Mouse (Mus musculus) bone marrow macrophage, adult 2 months (primary cell): ENCODE results near the gene Lrrc29. TPM values are rescaled to one million over a fixed set of nuclear protein-coding genes. Genes with fewer than 3 reads are reported as not detected.

ENCODE experiments used
- H3K27ac ChIP-seq: 2 replicates; pipeline ENCODE4 v1.5.1; 2012; ENCODE audit warnings: low read depth, low read length; ENCODE audit not compliant: insufficient read depth
- H3K4me1 ChIP-seq: 2 replicates; pipeline ENCODE4 v1.6.1; 2012; ENCODE audit warnings: low read length; ENCODE audit not compliant: control insufficient read depth, insufficient read depth
- H3K4me3 ChIP-seq: 2 replicates; pipeline ENCODE4 v1.5.1; 2012; ENCODE audit warnings: mild to moderate bottlenecking, low read length, moderate library complexity; ENCODE audit not compliant: insufficient read depth
- CTCF ChIP-seq: IDR thresholded peaks from 2 replicates; pipeline ENCODE4 v1.5.1; 2012; ENCODE audit warnings: low read depth, mild to moderate bottlenecking, low read length, moderate library complexity
- POLR2A ChIP-seq: IDR thresholded peaks from 2 replicates; pipeline ENCODE4 v1.6.1; 2012; ENCODE audit warnings: mild to moderate bottlenecking, low read depth, low read length, borderline replicate concordance
- polyA plus RNA-seq: library from polyadenylated mRNA; stranded (reverse); fragments of >200 nt; gene quantifications from 2 replicates; pipeline ENCODE4 v1.2.4, GENCODE M21; 2012; ENCODE audit not compliant: missing spikeins, insufficient read depth, insufficient read length

The Lrrc29 gene
- polyA plus RNA-seq, 1 experiment: 3.1 TPM

DNA sequence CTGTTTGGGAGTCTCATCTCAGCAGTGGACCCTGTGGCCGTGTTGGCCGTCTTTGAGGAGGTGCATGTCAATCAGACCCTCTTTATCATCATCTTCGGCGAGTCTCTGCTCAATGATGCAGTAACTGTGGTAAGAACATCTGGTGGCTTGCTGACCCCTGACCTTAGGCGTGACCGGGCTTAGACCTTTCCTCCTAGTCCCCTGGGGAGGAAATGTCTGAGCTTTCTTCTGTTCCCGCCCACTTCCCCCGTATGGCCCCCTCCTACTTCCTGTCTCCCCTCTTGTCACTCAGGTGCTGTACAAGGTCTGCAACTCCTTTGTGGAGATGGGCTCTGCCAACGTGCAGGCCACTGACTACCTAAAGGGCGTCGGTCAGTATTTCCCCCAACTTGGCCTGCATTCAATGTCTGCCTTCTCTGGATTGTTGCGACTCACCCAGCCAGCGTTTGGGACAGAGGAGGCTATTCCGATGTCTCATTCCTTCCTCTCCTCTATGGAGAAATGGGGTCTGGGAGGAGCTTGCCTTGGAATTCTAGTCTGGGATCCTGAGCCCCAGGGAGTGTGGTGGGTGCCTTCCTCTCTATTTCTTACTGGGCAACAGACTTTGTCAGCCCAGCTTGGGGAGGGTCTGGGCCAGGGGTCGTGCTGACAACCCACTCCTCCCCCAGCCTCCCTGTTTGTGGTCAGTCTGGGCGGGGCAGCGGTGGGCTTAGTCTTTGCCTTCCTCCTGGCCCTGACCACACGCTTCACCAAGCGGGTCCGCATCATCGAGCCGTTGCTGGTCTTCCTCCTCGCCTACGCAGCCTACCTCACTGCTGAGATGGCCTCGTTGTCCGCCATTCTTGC lies 29.3 kb upstream of the Lrrc29 start:
- Histone ChIP-seq H3K4me3 (no peak overlapping the region), H3K4me1 (no peaks in the 10 kb centered on the region), H3K27ac (no peak overlapping the region)
- TF ChIP-seq POLR2A: no peak
- no peak for TF ChIP-seq CTCF

DNA sequence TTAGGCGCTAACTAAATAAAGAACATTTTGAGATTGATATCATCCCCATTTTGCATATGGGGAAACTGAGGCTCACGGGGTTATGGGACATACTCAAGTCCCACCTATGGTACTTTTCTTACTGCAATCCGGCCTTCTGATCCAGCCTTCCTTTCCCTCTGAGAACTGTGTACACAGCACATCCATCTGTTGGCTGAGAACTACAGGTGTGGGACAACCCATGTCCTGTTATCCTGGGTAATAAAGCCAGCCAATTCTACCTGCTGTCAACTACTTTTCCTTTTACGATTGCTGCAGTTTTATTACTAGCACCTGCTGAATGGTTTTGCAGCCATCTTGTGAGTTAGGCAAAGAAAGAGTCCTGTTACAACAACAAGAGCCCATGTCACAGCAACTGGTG lies 28.5 kb upstream of the Lrrc29 start:
- no peak overlapping the region for H3K4me3 ChIP-seq
- no peak overlapping the region for H3K27ac ChIP-seq
- H3K4me1 ChIP-seq: no peaks in the 10 kb centered on the region
- no peak for TF ChIP-seq CTCF
- no peak for TF ChIP-seq POLR2A

DNA sequence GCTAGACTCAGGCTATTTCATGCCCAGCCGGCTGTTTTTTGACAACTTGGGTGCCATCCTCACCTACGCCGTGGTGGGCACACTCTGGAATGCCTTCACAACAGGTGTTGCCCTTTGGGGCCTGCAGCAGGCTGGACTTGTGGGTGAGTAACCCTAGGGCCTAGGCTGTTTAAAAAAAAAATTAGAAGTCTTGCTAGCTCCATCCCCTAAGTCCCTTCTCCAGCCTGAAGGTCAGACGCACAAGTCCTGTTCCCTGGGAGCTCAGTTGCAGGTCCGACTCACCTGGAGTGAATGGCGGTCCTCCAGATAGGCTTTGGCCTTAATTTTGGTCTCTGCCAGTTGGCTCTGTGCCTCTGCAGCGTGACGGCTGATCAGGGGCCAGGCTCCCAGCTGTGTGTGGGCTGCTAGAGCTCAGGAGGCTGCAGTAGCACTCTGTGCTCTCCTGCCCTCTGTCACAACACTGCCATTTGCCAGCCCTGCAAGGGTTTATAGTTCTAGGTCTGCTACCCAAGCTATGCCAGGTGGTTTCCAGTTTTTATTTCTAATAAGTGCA lies 27.6 kb upstream of the Lrrc29 start:
- no peak overlapping the region for H3K27ac ChIP-seq
- H3K4me1 ChIP-seq: no peaks in the 10 kb centered on the region
- TF ChIP-seq POLR2A (no peak), CTCF (no peak)
- no peak overlapping the region for H3K4me3 ChIP-seq

DNA sequence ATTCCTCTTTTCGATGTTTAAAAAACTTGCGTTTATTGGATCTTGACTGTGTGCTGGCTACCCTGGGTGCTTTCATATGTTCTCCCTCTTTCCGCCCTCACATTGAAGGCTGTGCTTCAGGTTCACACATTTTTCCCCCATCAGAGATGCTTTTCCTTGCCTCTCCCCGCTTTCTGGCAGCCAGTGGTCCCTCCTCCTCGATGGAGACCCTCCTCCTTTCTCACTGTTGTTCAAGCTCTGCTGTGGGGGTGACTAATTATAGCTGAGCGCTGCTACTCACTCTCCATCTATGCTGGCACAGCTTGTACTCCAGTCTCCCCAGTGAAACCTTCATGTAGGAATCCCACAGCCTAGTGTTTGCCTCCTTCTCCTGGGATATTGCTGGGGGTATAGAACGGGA lies 24.1 kb upstream of the Lrrc29 start:
- H3K4me1 ChIP-seq: peaks cover 11% of the 10 kb centered on the region
- no peak overlapping the region for H3K27ac ChIP-seq
- no peak for TF ChIP-seq CTCF
- TF ChIP-seq POLR2A: no peak
- H3K4me3 ChIP-seq: no peak overlapping the region

DNA sequence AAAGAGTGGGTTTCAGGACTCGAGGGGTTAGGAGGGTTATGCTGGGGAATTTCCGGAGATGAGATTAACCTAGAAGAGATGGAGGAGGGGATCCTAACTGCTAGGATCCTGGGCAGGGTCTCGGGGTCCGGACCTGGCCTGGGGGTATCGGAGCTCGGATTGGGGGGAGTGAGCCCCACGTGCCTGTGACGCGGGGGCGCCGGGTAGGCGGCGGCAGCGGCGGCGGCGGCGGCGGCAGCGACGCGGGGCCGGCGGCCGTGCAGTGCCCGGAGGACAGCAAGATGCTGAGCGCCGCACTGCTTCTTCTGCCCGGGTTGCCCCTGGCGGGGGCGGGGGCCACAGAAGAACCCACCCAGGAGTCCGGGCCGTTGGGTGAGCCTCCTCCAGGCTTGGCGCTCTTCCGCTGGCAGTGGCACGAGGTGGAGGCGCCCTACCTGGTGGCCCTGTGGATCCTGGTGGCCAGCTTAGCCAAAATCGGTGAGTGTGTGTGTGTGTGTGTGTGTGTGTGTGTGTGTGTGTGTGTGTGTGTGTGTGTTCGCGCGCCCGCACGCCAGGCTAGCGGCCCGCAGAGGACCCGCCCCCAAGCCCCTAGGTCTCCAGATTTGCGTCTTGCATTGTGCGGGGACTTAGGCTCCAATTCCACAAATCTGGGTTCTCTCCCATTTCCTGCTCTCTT lies 23.2 kb upstream of the Lrrc29 start:
- Histone ChIP-seq H3K4me1 (peaks cover 17% of the 10 kb centered on the region), H3K4me3 (peak overlapping the region; percentile 63), H3K27ac (no peak overlapping the region)
- TF ChIP-seq POLR2A: no peak
- TF ChIP-seq CTCF: no peak

DNA sequence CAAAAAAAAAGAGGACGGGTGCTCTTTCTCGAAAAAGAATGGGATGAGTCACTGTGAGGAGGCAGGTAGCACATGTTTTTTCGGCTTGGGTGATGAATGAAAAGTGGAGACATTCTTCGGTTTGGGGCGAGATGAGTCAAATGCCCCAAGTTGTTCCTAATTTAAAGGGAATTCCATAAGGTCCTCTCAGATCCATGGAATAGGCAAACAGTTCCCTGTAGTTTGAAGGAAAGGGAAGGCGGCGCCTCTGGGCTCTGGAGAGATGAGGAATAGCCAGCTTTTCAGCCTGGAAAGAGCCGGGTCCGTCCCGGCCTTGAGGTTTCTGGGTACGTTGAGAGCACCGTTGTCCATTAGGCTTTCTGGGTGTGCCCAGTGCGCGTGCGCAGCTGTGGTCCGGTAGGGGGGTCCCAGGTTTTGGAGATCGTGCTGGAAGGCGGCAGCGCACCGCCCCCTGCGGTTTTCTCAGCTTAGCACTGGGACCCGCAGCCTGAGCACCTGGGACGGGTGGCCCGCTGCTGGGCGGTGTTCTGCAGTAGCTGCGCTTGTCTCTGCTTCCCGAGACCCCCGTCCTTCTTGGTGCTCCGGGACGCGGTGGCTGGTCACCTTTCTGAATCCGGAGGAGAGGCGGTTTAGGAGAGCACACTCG lies 22.5 kb upstream of the Lrrc29 start, which contains the start of gene Slc9a5:
Gene Slc9a5, plus strand, starts transcription at position 394 of the 646 bp plus-strand sequence.
- H3K4me3 ChIP-seq: peak within 1 kb of the TSS; percentile 92
- peak within 1 kb of the TSS; percentile 44 for H3K27ac ChIP-seq
- H3K4me1 ChIP-seq: peaks cover 24% of the 10 kb centered on the region
- TF ChIP-seq POLR2A (no peak), CTCF (no peak)

DNA sequence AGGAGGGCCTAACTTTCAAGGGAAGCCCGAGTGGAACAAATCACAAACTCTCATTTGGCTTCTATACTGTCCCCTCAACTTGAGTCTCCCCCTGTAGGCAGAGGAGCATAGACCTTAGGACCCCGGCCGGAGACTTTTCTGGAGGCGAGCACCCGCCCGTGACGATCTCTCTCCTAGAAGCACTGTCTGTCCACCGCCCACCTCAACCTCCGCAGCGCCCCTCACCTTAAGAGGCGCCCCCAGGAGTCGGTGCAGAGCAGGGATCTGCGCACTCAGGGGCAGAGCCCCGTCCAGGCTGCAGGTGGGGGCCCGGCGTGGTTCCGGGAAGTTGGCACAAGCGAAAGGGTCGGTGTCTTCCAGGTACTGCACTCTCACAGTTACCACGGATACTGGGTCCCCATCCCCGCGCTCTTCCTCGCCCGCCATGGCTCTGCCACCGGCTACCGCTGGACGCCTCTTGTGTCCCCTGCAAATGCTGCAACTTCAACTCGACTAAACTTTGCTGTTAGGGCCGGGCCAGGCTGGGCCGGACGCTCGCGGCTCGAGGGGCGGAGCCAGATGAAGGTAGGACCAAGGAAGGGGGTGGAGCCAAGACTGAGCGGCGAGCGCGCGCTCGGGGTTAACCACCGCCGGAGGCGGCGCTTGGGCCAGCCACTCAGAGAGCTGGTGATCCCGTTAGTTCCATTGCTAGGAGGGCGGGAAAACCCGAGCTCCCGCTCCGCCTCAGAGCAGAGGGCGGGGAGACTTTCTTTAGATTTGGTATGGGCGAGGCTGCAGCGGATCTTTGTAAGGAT lies 21.5 kb upstream of the Lrrc29 start, which contains the start of gene Fhod1:
Gene Fhod1, minus strand, starts transcription at position 526 of the 794 bp plus-strand sequence.
- peaks cover 28% of the 10 kb centered on the region for H3K4me1 ChIP-seq
- peak within 1 kb of the TSS; percentile 92 for H3K4me3 ChIP-seq
- TF ChIP-seq POLR2A (no peak), CTCF (0 out of 2 replicates have a peak, but pooled peaks have one; percentile 32)
- H3K27ac ChIP-seq: peak within 1 kb of the TSS; percentile 44

DNA sequence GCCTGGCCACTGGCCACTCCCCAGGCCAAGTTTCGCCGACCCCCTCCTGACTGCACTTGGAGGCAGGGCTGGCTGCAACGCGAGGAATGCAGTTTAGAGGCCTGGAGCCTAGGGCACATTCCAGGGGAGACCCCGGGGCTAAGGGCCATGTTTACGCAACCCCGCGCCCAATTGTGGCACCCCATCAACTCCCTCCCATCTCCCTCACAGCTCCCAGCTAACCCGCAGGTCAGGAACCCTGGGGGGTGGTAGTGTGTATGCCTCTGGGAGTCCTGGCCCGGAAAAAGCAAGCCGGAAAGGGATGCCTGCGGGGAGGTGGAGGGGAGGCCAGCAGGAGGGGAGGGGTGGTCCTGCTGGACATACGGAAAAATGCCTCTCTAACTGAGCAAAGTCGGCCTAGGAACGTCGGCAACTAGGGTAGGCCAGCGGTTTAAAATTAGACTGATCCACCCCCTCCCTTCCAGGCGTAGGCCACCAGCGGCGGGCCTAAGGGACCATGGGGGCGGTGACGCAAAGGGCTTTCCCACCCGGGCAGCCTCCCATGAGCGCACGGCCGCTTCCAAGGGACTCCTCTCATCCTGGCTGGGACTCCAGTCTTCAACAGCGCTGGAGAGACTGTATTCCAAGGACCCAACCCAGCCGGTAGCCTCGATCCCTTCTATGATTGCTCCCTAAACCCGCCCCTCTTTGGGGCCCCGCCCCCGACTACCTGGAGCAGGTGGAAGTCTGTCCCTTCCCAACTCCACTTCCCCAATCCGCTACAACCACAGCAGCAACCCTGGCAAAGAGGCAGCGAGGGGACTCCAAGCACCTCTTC lies 20.7 kb upstream of the Lrrc29 start:
- H3K4me3 ChIP-seq: peak overlapping the region; percentile 92
- TF ChIP-seq CTCF (no peak; the same call in 1 of the 2 replicates), POLR2A (0 out of 2 replicates have a peak, but pooled peaks have one; percentile 29)
- H3K4me1 ChIP-seq: peaks cover 28% of the 10 kb centered on the region
- H3K27ac ChIP-seq: peak overlapping the region; percentile 44; the same call in 1 of the 2 replicates
